Mouse (Mus musculus) brain, adult 2 months (tissue): ENCODE results near the gene Stxbp2.

Experiments used
- DNase-seq: peaks from one replicate; pipeline ENCODE4 v3.0.0; 2011; ENCODE audit warnings: low read depth, low spot score

Gene Stxbp2

GRCm38 (mm10) chr8:3682435-3682834 is 51.7 kb downstream of the Stxbp2 start:
- DNase-seq, result peak; percentile 38

GRCm38 (mm10) chr8:3683408-3684176 is 52.8 kb downstream of the Stxbp2 start:
- DNase-seq, result peak; percentile 88

DNA sequence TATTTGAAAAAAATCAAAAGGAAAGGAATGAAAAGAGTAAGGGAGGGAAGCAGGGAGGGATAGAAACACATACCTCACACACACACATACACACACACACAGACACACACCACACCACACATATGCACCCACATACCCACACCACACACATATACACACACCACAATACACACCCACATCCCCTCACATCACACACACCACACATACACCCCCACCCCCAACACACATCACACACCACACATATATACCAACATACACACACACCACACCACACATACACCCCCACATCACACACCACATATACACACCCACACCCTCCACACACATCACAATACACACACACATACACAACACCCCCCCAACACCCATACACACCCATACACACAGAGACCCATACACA is 53.8 kb downstream of the Stxbp2 start:
- DNase-seq, result no peak

DNA sequence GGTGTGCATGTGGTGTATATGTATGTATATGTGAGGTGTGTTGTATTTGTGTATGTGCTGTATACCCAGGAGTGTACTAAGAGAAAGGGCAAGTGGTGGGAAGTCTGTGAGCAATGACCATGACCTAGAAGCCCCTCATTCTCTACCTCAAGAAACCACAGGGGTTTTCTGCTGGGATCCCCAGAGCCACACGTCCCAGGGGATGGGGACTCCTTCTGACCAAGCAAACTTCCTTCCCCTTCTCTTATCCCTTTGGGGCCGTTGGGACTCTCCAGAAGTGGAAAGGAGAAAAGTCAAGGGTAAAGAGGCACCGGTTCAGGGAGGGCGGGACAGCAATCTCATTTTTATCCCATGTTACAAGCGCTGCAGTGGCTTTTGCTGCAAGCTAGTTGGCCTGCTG is 54.7 kb downstream of the Stxbp2 start:
- DNase-seq, result no peak

DNA sequence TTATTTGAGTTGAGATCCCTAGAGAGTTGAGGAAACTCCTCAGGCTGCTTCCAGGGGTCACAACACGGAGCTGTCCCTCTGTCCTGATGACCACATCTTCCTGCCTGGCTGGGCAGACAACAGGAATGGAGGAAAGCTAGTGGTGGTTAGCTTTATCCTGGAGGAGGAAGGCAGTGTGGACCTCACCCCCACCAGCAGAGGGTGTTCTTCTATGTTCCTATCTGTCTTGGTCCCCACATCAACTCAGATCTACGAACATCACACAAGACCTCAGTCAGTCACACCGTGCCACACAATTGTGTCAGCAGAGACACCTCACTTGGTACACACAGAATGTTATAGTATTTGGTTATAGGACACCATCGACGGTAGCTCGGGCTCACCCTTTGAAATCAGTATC is 56.8 kb downstream of the Stxbp2 start:
- no peak for DNase-seq

DNA sequence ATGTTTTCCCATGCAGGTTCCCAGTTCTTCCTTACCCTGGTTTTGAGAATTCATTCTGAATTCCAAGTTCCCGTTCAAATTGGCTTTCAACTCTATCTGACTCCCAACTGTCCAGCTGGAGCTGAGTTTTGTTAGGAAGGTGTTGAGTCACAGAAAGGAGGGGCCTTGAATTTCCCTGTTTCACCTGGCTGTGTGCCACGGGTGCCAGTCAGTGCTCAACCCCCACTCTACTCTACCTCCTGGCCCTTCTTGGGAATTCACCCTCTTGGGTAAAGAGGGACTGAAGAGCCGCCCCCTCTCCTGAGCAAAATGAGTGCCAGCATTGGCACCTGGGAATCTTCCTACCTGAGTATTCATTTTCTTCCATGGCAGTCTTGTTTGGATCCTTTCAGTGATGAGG is 60.0 kb downstream of the Stxbp2 start:
- DNase-seq, result no peak
